26 mouse cellular contexts compared by ENCODE assay signal in genomic region chr10:99595659-99596058, GRCm38 (mm10).
DNase-seq lines count a peak whose midpoint lies in the region; ATAC-seq and TF ChIP-seq lines count a peak whose summit lies in the region.
"Had no signal": no experiment of that assay in that cellular context is flagged by ENCODE, and none has a peak within 500 bp of the region (broad histone marks: within the 10 kb centered on the region; RNA-seq: fewer than 3 reads in every experiment).

No protein-coding gene starts in this region.

- no peak overlapping the region for H3K27ac ChIP-seq in embryonic facial prominence, embryonic 13.5 days
- H3K27ac ChIP-seq in hindbrain, embryonic 13.5 days: no peak overlapping the region
- H3K27ac ChIP-seq: forebrain, embryonic 12.5 days; hindbrain, embryonic 10.5 days; limb, embryonic 12.5 days; midbrain, embryonic 12.5 days had no signal

- peak overlapping the region; percentile 21 for H3K4me3 ChIP-seq in megakaryocyte, embryonic 14.5 days (replicated peaks)
- H3K4me3 ChIP-seq in E14TG2a.4 (replicated peaks; ENCODE audit: low read length): peak overlapping the region; percentile 50
- peak overlapping the region; percentile 8; the same call in 1 of the 2 replicates for H3K4me3 ChIP-seq in G1E (ENCODE audit: low read depth, low read length)
- H3K4me3 ChIP-seq in embryonic facial prominence, embryonic 13.5 days: no peak overlapping the region
- H3K4me3 ChIP-seq in hindbrain, embryonic 13.5 days: no peak overlapping the region
- H3K4me3 ChIP-seq: forebrain, embryonic 12.5 days; hindbrain, embryonic 10.5 days; limb, embryonic 12.5 days; midbrain, embryonic 12.5 days had no signal

- 86% methylated on average over 14 of the region's 14 CpGs for WGBS in embryonic facial prominence, embryonic 13.5 days
- 93% methylated on average over 14 of the region's 14 CpGs for WGBS in hindbrain, embryonic 13.5 days

- TF ChIP-seq CTCF in E14TG2a.4 (conservative IDR thresholded peaks at IDR 0.05; ENCODE audit: low read length) (no peak), G1E (IDR thresholded peaks at IDR 0.05; ENCODE audit: low read depth, low read length) (no peak)

- no peaks in the 10 kb centered on the region for H3K27me3 ChIP-seq in megakaryocyte, embryonic 14.5 days (replicated peaks)
- H3K27me3 ChIP-seq in E14TG2a.4 (ENCODE audit: insufficient read depth, low read length) (no peaks in the 10 kb centered on the region), G1E (ENCODE audit: insufficient read depth, low read length) (no peaks in the 10 kb centered on the region)
- H3K27me3 ChIP-seq in embryonic facial prominence, embryonic 13.5 days: no peaks in the 10 kb centered on the region
- H3K27me3 ChIP-seq in hindbrain, embryonic 13.5 days: no peaks in the 10 kb centered on the region
- H3K27me3 ChIP-seq: forebrain, embryonic 12.5 days; limb, embryonic 12.5 days; midbrain, embryonic 12.5 days had no signal

- H3K4me1 ChIP-seq in megakaryocyte, embryonic 14.5 days: peaks cover 9% of the 10 kb centered on the region
- peaks cover 6% of the 10 kb centered on the region; the same call in 1 of the 2 replicates for H3K4me1 ChIP-seq in E14TG2a.4 (replicated peaks; ENCODE audit: low read depth, low read length)
- no peaks in the 10 kb centered on the region for H3K4me1 ChIP-seq in G1E (ENCODE audit: insufficient read depth, low read depth, low read length)
- peaks cover 12% of the 10 kb centered on the region for H3K4me1 ChIP-seq in embryonic facial prominence, embryonic 13.5 days
- peaks cover 10% of the 10 kb centered on the region for H3K4me1 ChIP-seq in hindbrain, embryonic 13.5 days (replicated peaks)

- H3K4me2 ChIP-seq in embryonic facial prominence, embryonic 13.5 days: no peak overlapping the region
- H3K4me2 ChIP-seq in hindbrain, embryonic 13.5 days: no peak overlapping the region
- H3K4me2 ChIP-seq: forebrain, embryonic 12.5 days; limb, embryonic 12.5 days; liver, embryonic 11.5 days; midbrain, embryonic 12.5 days had no signal

- no peak overlapping the region for H3K9ac ChIP-seq in embryonic facial prominence, embryonic 13.5 days
- H3K9ac ChIP-seq in hindbrain, embryonic 13.5 days: no peak overlapping the region
- H3K9ac ChIP-seq: forebrain, embryonic 12.5 days; forebrain, postnatal 0 days; limb, embryonic 12.5 days; midbrain, embryonic 12.5 days had no signal

- no peaks in the 10 kb centered on the region for H3K36me3 ChIP-seq in megakaryocyte, embryonic 14.5 days (replicated peaks; ENCODE audit: low read length)
- H3K36me3 ChIP-seq in E14TG2a.4 (ENCODE audit: insufficient read depth, low read length) (no peaks in the 10 kb centered on the region), G1E (replicated peaks) (no peaks in the 10 kb centered on the region)
- H3K36me3 ChIP-seq in embryonic facial prominence, embryonic 13.5 days: no peaks in the 10 kb centered on the region
- H3K36me3 ChIP-seq in hindbrain, embryonic 13.5 days: no peaks in the 10 kb centered on the region
- H3K36me3 ChIP-seq: forebrain, embryonic 12.5 days; hindbrain, embryonic 10.5 days; limb, embryonic 12.5 days; midbrain, embryonic 12.5 days had no signal

- ATAC-seq in megakaryocyte, adult 5-6 weeks (ENCODE audit: poor library complexity, severe bottlenecking): no peak
- ATAC-seq in G1E (ENCODE audit: extremely low read depth, insufficient number of reproducible peaks, low FRiP score, poor library complexity, severe bottlenecking): no peak
- 0 out of 2 replicates have a peak, but pooled peaks have one; percentile 65 for ATAC-seq in embryonic facial prominence, embryonic 13.5 days (ENCODE audit: insufficient number of reproducible peaks, insufficient read depth, low FRiP score, low TSS enrichment, low read depth)
- ATAC-seq in hindbrain, embryonic 13.5 days (ENCODE audit: low FRiP score): no peak
- ATAC-seq: CD4-positive, CD25-positive, alpha-beta regulatory T cell, adult 4 months; forebrain, postnatal 0 days; hindbrain, embryonic 16.5 days had no signal

- peaks cover 9% of the 10 kb centered on the region for H3K9me3 ChIP-seq in megakaryocyte, embryonic 14.5 days
- peaks cover 7% of the 10 kb centered on the region for H3K9me3 ChIP-seq in E14TG2a.4 (ENCODE audit: low read length)
- H3K9me3 ChIP-seq in G1E (replicated peaks): peaks cover 38% of the 10 kb centered on the region
- H3K9me3 ChIP-seq in embryonic facial prominence, embryonic 13.5 days: no peaks in the 10 kb centered on the region
- H3K9me3 ChIP-seq in hindbrain, embryonic 13.5 days: no peaks in the 10 kb centered on the region
- H3K9me3 ChIP-seq: forebrain, embryonic 12.5 days; midbrain, embryonic 12.5 days had no signal

- no peak for DNase-seq in G1E (ENCODE audit: low spot score)
- DNase-seq in thymus, adult 18-20 months: no peak
- no peak for DNase-seq in kidney, postnatal 4 days
- DNase-seq: adrenal gland, postnatal 14 days; cerebellum, adult 11 months; cerebellum, adult 9-11 months; forebrain, postnatal 0 days; gastrocnemius, postnatal 10 days; heart, postnatal 14 days; kidney, adult 18-20 months; layer of hippocampus, adult 9-11 months; lung, postnatal 4 days; right cerebral cortex, postnatal 25 days; thymus, postnatal 4 days had no signal

Comparison
In these comparisons a context has a peak if more than half of its experiments do, and no peak if none do; other contexts are left out.
1. H3K4me3 ChIP-seq: peak in megakaryocyte, embryonic 14.5 days (single experiment), E14TG2a.4 (single experiment) and G1E (single experiment); none in embryonic facial prominence, embryonic 13.5 days (single experiment) and hindbrain, embryonic 13.5 days (single experiment).